Mouse (Mus musculus) stomach, postnatal 0 days (tissue): ENCODE measurements at regions not wholly inside any gene's neighbourhood (a gene's known extent, or its start where the extent isn't known, plus 50 kb on each side); places are given as distances from the start of the nearest gene placed in this dataset.

ENCODE experiments used
- CTCF ChIP-seq: IDR thresholded peaks from 2 replicates; pipeline ENCODE4 v1.5.1; 2016; ENCODE audit warnings: antibody characterized with exemption, low read depth, mild to moderate bottlenecking, moderate library complexity
- EP300 ChIP-seq: optimal IDR thresholded peaks from 2 replicates; pipeline ENCODE3; 2016; ENCODE audit warnings: antibody characterized with exemption

DNA sequence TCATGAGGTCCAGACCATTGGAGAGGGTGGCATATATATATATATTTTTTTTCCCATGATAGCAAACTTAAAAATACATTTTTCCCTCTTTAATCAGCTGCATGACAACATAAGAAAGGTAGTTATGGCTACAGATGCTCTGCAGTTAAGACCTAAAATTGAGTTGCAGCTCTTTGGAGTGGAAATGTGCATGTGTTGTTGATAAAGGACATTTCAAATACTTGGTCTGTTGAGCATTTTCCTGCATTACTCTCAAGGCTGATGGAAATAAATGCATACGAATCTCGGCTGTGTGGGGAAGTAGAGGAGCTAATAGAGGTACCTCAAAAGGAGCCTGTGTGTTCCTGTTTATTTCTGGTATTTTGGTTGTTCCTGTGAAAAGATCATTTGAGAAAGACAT lies 259.5 kb downstream of the Sim1 start:
- TF ChIP-seq CTCF (no peak), EP300 (no peak)
